Mouse (Mus musculus): ENCODE results near the gene Gpr6. TPM values are rescaled to one million over a fixed set of nuclear protein-coding genes. Genes with fewer than 3 reads are reported as not detected.

The Gpr6 gene
- total RNA-seq (2022), result not detected

DNA sequence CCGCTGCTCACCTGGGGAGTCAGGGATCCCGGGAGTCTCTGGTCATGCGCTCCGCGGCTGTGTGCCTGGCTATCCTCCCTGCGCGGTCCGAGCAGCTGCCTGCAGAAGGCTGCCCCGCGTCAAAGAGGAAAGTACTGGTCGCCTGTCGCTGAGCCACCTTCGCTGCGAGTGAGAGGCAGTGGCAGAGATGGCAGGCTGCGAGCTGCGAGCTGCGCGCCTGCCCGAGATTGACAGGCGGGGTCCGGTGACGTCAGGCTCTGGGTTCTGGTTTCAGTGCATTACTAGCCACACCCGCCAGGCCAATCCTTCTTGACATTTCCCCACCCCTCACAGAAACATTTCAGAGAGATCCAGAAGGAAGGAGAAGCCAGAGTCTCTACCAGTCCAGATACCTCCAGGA lies at the start of gene Gpr6:
Gene Gpr6, minus strand, starts transcription at position 170 of the 400 bp plus-strand sequence.
- DNase-seq (ENCODE audit: low spot score), result no peak

DNA sequence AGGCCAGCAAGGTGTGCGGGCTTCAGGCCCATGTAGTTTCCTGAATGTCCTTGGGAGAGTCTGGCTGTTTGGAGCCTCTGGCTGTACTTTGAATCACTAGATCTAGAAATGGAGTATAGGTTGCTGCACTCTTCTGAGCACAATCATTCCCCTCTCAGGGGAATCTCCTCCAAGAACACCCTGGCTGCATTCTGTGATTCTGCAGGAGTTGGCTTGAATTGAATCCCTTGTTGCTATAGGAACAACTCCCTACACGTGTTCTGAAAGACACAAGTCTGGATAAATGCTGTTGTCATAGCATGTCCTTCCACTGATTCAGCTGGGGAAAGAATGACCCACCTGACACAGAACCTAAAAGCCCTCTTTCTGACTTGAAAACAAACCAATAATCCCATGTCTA lies 28.0 kb upstream of the Gpr6 start:
- no peak for DNase-seq (ENCODE audit: low spot score)

DNA sequence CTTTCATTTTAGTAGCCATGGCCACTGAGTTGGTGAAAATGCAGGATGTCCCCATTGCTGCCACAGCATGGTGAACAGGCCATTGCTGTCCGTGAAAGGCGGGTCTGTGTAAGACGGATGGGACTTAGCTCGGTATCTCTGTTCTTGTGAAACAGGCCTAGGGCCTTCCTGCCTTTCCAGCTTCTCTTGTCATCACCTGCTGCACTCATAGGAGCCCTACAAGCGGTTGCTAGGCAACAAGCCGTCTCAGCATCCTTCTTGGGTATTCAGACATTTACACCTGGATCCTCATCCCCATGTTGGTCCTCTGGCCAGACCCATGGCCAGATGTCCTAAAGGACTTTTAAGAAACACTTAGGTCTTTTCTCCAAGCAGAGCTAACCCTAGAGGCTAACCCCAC lies 26.1 kb upstream of the Gpr6 start:
- no peak for DNase-seq (ENCODE audit: low spot score)

DNA sequence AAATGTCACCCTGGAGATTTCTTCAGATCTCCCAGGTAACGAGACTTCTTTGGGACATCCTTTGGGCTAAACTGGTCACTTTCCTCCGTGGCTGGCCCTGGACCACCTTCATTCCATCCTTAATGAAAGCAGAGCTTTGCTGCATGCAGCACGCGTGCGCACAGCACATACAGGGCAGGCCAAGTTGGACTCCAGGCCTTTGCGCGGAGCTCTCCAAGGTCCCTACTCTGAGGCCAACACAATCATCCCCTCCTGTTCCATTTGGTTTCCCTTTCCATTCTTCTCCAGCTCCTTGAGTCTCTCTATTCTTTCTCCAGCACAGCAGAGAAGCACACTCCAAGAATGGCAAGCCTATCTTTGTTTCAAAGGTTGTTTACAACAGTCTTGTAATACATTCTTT lies 16.8 kb upstream of the Gpr6 start:
- no peak for DNase-seq (ENCODE audit: low spot score)

DNA sequence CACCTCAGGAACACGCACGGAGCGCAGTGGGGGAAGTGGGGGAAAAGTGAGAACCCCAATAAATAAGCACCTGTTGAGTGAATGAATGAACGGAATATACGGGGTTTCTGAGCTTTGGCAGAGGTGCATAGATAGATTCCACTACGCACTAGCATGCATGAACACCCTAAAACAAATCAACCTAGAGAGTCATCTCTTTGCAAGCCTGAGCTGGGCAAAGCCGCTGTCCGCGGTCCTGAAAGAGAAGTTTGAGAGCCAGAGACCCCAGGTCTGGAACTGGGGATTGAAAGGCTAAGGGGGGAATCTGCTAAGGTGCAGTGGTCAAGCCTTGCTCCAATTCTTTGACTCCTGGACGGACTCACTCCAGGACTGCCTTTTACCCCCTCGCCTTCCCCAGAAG lies 389 bp downstream of the Gpr6 start:
- no peak for DNase-seq (ENCODE audit: low spot score)

DNA sequence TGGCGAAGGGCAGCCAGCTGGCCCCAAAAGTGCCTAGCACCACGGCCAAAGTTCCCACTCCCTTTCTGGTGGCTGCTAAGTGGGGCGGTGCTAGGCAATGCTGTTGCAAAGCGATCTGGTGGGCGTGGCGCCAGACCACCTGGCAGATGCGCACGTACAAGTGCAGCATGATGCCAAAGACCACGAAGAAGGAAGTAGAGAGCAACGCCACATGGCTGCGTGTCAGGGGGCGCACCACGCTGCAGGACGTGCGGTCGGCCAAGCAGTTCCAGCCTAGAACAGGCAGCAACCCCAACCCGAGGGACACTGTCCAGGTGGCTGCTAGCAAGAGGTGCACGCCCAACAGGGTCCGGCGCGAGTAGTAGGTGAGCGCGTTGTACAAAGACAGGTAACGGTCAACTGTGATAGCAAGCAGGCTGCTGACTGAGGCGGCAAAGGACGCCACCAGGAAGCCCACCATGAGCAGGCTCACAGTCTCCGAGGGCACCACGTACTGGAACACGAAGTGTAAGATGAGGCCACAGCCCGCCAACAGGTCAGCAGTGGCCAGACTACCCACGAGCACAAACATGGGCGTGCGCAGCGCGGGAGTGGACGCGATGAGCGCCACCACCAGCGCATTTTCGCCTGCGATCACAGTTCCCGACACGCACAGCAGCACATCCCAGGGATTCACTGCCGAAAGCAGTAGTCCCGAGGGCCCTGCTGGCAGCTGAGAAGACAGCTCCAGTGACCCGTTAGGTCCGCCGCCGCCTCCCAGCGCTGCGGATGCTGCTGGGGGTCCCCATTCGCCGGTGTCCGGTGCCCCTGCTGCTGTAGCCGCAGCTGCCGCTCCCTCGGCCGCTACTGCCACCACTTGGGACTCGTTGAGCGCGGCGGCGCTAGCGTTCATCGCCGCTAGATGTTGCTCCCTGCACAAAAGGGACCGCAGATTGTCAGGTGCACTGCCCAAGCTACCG lies 1.1 kb downstream of the Gpr6 start:
- DNase-seq (ENCODE audit: low spot score), result no peak

DNA sequence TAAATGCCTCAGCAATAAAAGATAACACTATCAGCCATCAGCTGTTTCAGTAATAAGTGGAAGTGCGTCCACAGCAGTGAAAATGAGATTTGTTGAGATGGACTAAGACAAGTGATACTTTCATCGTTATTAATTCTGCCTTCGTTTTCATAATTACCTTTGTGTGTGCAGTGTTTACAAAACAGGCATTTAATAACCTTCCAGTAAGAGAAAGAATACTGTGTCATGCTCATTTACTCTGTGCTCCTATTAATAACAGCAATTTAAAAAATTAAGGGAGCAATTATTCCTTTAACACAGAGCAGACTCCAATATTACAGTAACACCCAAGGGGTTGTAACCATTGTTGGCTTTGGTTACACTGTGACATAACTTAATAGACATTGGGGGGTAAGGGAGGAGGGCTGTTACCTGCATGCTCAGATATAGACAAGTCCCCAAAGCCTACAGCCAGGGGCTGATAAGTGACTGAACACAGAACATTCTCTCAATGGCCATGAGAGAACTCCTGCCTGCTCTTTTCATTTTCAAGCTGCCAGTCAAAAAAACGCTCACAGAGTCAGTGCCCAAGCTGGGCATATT lies 11.7 kb downstream of the Gpr6 start:
- DNase-seq (ENCODE audit: low spot score), result no peak

DNA sequence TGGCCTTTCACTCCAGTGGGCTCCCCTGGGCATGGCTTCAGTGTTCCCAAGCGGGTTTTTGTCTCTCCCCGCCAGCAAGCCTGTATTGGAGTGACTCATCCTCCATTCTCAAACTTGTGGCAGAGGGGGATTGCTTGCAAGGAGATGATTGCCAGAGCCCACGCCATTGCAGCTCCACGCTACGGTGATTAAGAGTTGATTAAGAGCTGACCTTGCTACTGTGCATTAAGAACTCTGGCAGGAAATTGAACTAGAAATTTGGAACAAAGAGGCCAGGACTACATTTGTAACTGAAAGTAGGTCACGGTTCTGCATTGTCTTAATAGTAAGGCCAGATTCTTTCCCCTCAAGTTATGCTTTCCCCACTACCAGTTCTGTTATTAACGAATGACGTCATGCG lies 16.5 kb downstream of the Gpr6 start:
- no peak for DNase-seq (ENCODE audit: low spot score)

DNA sequence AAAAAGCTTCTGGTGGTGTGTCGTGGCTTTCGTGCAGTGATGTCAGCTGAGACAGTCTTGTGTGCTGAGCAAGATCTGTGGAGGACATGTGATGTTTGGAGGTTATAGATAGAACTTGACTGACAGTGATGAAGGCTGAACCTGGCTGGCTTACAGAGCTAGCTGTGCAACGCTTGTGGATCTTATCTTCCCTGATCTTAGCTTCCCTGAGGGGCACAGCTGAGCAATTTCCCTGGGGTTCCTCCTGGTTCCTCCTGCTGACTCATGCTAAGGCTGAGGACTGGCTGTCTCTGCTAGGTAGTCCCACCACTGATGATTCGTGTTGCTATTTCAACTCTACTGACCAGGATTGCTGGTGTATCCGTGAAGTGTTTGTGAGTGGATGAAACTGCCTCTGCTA lies 18.1 kb downstream of the Gpr6 start:
- no peak for DNase-seq (ENCODE audit: low spot score)

DNA sequence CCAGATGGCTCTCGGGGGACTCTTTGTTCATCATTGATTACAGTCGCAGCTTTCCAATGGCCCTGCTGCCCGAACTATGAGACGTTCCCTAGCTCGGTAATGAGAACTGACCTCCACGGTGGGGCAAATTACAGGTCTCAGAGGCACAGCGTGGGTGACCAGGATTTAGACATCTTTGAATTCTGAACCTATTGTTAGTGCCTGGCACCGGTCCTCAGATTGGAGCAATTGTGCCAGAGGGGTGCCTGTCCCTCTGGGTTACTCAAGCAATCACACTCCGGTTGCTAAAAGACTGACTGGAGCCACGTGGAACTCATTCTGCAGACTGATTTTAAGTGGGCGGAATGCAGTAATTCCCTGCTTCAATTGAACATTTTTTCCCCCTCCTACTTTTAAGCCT lies 29.8 kb downstream of the Gpr6 start:
- DNase-seq (ENCODE audit: low spot score), result no peak

DNA sequence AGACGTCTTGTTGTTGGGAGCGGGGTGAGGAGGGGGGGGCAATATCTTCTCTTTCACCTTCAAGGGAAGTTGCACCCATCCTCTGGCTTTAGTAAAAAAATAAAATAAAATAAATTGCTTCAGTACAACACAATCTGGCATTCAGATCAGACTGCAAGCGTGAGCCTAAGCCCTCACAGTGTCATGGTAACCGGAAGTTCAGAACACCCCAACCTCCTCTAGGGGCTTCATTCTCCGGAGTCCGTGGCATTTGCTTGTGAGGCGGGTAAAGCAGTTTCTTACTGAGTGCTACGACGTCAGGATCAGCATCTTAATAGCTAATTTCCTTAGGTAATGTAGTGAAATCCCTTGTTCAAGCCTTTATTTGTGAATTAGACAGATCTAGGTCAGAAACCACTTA lies 30.6 kb downstream of the Gpr6 start:
- DNase-seq (ENCODE audit: low spot score), result no peak

DNA sequence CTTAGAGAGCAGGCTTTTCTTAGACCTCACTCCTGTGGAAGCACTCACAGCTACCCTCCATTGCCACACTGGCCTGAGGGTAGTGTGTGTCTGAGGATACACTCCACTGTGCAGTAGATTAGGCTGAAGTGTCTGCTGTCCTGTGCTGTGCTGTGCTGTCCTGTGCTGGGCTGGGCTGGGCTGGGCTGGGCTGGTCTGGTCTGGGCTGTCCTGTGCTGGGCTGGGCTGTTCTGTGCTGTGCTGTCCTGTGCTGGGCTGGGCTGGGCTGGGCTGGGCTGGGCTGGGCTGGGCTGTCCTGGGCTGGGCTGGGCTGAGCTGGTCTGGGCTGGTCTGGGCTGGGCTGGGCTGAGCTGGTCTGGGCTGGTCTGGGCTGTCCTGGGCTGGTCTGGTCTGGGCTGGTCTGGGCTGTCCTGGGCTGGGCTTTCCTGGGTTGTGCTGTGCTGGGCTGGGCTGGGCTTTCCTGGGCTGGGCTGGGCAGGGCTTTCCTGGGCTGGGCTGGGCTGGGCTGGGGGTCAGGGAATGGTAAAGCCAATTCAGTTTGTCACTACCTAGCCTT lies 31.5 kb downstream of the Gpr6 start:
- DNase-seq (ENCODE audit: low spot score), result no peak

DNA sequence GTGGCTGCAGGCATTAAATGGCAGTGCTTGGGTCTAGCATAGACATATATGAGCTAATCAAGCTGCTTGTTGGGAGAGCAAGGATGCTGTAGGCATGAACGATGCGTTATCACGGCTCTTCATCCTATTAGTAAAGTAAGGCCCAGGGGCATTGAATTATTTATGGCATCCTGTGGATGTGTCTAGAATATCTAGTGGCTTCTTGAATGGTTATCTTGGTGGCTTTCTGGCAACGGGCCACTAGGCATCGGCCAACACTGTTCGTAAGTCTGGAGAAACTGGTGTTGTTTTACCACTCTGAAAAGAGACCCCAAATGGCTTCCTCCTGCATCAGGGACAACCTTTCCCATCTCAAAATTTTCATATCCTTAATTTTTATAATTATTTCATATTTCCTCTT lies 33.6 kb downstream of the Gpr6 start:
- no peak for DNase-seq (ENCODE audit: low spot score)

DNA sequence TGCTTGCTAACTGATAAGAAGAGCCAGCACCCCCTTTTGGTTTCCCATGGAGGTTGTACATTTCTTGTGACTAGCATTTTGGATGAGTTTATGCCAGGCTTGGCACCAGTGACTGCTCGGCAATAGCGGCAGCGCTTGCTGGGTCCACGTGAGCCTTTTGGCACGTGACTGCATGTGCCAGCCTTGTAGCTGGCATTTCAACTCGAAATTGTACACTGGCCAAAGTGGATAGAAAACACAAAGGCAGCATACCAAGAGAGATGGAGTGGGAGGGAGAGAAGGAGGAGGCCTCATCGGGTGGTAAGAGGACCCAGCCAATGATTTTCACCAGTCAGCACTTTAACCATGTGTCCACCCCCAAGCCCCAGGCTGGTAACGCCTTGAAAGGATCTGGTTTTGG lies 34.4 kb downstream of the Gpr6 start:
- peak; percentile 2 for DNase-seq (ENCODE audit: low spot score)

DNA sequence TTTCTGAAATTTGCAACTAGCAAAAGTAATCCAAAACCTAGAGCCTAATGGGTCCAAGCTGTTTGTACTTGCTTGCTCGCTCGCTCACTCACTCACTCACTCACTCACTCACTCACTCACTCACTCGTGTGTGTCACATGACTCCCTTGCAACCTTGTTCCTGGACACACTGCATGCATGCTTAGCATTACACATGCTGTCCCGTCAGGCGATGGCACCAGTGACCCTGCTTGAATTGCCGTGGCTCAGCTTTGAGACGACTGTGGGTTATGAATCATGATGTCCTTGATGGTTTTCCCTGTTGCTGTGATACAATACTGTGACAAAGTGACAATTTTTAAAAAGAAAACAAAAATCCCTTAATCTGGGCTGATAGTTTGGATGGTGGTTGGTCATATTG lies 39.3 kb downstream of the Gpr6 start:
- no peak for DNase-seq (ENCODE audit: low spot score)

DNA sequence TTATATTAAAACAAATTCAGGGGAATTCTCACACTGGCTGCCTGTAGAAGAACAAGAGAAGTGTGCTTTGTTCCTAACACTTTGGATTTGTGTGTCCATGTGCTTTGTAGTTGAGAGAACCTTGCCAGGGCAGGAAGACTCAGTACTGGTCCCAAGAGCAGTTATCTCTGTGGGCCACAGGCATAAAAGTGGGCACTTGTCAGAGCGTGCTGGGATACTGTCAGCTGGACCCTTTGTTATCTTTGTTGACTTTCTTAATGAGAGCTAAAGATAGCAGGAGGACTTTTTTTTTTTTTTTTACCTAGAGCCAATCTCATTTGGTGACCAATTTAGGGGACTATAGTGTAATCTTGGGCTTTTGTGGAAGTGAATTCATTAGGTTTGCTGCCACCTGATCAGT lies 47.2 kb downstream of the Gpr6 start:
- no peak for DNase-seq (ENCODE audit: low spot score)

DNA sequence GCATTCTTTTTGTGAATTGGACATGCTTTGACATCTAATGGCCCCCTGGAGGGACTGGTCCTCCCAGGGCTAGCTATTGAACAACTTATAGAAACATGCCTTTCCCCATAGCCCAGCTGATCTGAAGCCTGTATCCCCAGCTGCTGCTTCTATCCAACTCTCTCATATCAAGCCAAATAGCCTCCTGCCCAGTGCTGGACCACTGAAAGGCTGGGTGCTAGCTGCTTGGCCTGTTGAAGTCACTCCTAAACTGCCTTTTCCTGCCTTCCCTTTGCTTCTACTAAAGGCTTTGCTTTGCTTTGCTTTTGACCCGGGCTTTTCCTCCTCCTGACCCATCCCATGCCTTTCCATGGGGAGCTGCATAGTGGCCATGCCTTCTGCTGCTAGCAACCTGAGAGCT lies 47.7 kb downstream of the Gpr6 start:
- DNase-seq (ENCODE audit: low spot score), result no peak

DNA sequence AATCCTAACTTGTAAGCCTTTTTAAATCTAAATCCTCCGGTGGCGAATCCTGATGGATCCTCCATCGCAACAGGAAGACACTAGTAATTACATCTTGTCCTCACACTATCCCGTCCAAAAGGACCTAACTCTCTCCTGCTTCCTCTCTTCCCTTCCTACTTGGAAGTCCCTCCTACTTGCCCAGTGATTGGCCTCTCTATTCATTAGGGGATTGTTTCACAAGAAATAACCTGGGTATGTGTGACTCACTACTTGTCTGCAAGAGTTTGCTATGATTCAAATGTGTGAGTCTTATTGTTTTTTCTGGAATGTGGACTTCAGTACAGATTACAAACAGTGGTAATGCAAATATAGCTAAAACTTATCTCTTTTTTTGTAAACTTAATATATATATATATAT lies 49.9 kb downstream of the Gpr6 start:
- DNase-seq (ENCODE audit: low spot score), result no peak

Other genes starting within 250 kb of the Gpr6 start
- gene Cdc40, start 189.0 kb downstream of the Gpr6 start, total RNA-seq (2022), result 10 to 100 TPM; 15.8 to 20.9 (median 20.0) TPM
- gene Wasf1, start 188.8 kb downstream of the Gpr6 start, total RNA-seq (2022), result under 1 TPM; 0.14 to 0.79 (median 0.43) TPM
- 10 to 100 TPM; 25.9 to 31.7 (median 28.2) TPM for gene Fig4, start 231.0 kb upstream of the Gpr6 start, total RNA-seq (2022)
- gene Ak9, start 231.7 kb upstream of the Gpr6 start, total RNA-seq (2022), result under 1 TPM in 2 of 4 experiments, not detected in 2; 0.03 TPM